Mouse (Mus musculus) heart, adult 2 months (tissue): ENCODE results near the gene Cd200r3.

Source experiments
- CTCF ChIP-seq: fragments of 200-600 bp; IDR thresholded peaks from 2 replicates; pipeline ENCODE4 v1.8.1; 2022; ENCODE audit warnings: antibody characterized with exemption, mild to moderate bottlenecking, moderate library complexity
- POLR2A ChIP-seq: fragments of 200-500 bp; IDR thresholded peaks from 2 replicates; pipeline ENCODE4 v1.6.1; 2011; ENCODE audit warnings: mild to moderate bottlenecking, low read depth, low read length, control low read depth; ENCODE audit not compliant: insufficient read depth

- TF ChIP-seq CTCF (no peak), POLR2A (no peak)
These were observed 8.1 kb downstream of the Cd200r3 start for GRCm38 (mm10) chr16:44951360-44952114.
